8 mouse cellular contexts compared by ENCODE assay signal in genomic region chr2:170220871-170221369, GRCm38 (mm10).
DNase-seq lines count a peak whose midpoint lies in the region; ATAC-seq and TF ChIP-seq lines count a peak whose summit lies in the region.

No protein-coding gene starts in this region.

- peak; percentile 59 for ATAC-seq in forebrain, embryonic 11.5 days (replicated peaks; ENCODE audit: low FRiP score)

- peak; percentile 72 for DNase-seq in adrenal gland, postnatal 10 days
- peak; percentile 80 for DNase-seq in forebrain, embryonic 11.5 days (ENCODE audit: low spot score)
- peak; percentile 58 for DNase-seq in heart, postnatal 25 days (ENCODE audit: low spot score)
- peak; percentile 58 to 69 for DNase-seq in kidney, postnatal 4 days
- peak; percentile 72 to 73 for DNase-seq in lung, postnatal 4 days
- peak; percentile 46 to 59 for DNase-seq in right cerebral cortex, postnatal 10 days (ENCODE audit: low spot score in 2 of 2)
- DNase-seq in cerebellum, postnatal 36 days: no peak

- WGBS in forebrain, embryonic 11.5 days: 0% methylated on average over 20 of the region's 20 CpGs

- H3K27ac ChIP-seq in forebrain, embryonic 11.5 days (ENCODE audit: low read depth, low read length): peak overlapping the region; percentile 93

- H3K9ac ChIP-seq in forebrain, embryonic 11.5 days (ENCODE audit: low read length): peak overlapping the region; percentile 55

- H3K27me3 ChIP-seq in E14TG2a.4 (ENCODE audit: insufficient read depth, low read length): peaks cover 22% of the 10 kb centered on the region
- H3K27me3 ChIP-seq in forebrain, embryonic 11.5 days (ENCODE audit: control insufficient read depth, insufficient read depth, low read length): no peaks in the 10 kb centered on the region

- peak overlapping the region; percentile 67 for H3K4me3 ChIP-seq in E14TG2a.4 (replicated peaks; ENCODE audit: low read length)
- peak overlapping the region; percentile 19 for H3K4me3 ChIP-seq in forebrain, embryonic 11.5 days (ENCODE audit: low read depth, low read length)

- peak overlapping the region; percentile 44 for H3K4me2 ChIP-seq in forebrain, embryonic 11.5 days (ENCODE audit: low read depth, low read length, severe bottlenecking)

- H3K9me3 ChIP-seq in E14TG2a.4 (ENCODE audit: low read length): no peaks in the 10 kb centered on the region
- no peaks in the 10 kb centered on the region for H3K9me3 ChIP-seq in forebrain, embryonic 11.5 days (ENCODE audit: control insufficient read depth, low read length)

- intact Hi-C loops in heart, postnatal 25 days (cut with DNase I): loop anchor here (5.0 to 10.0 kb wide), 3 partner anchors 46 to 124 kb away; no protein-coding TSS in a partner anchor

- no peaks in the 10 kb centered on the region for H3K36me3 ChIP-seq in E14TG2a.4 (ENCODE audit: insufficient read depth, low read length)
- no peaks in the 10 kb centered on the region for H3K36me3 ChIP-seq in forebrain, embryonic 11.5 days (ENCODE audit: control insufficient read depth, insufficient read depth, low read length)

- no peak for TF ChIP-seq CTCF in E14TG2a.4 (conservative IDR thresholded peaks at IDR 0.05; ENCODE audit: low read length)

- H3K4me1 ChIP-seq in E14TG2a.4 (replicated peaks; ENCODE audit: low read depth, low read length): peaks cover 59% of the 10 kb centered on the region
- H3K4me1 ChIP-seq in forebrain, embryonic 11.5 days (replicated peaks; ENCODE audit: control insufficient read depth, insufficient read depth, low read length): peaks cover 30% of the 10 kb centered on the region

Comparison
In these comparisons a context has a peak if more than half of its experiments do, and no peak if none do; other contexts are left out.
1. DNase-seq: peak in adrenal gland, postnatal 10 days (single experiment), forebrain, embryonic 11.5 days (single experiment), heart, postnatal 25 days (single experiment), kidney, postnatal 4 days (2 of 2), lung, postnatal 4 days (2 of 2) and right cerebral cortex, postnatal 10 days (2 of 2); none in cerebellum, postnatal 36 days (0 of 2).